Mouse (Mus musculus): Measurements from ENCODE around the gene Zfp358.

DNA sequence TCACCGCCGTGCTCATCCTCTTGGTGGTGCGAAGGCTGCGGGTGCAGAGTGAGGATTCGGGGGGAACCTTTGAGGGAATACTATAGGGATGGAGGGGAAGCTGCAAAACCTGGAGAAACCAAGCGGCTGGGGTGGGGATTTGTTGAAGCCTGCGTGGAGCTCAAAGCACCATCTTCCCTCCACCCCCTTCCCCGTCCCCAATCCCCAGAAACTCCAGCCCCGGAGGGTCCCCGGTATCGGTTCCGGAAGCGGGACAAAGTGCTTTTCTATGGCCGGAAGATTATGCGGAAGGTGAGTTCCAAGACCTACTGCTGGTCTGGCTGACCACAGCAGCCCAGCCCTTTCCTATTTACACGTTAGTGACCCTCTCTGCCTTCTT lies 24.2 kb downstream of the Zfp358 start:
- TF ChIP-seq CTCF (IDR thresholded peaks at IDR 0.05; ENCODE audit: insufficient read depth, low read depth, low read length) (no peak), POLR2A (IDR thresholded peaks at IDR 0.05; ENCODE audit: insufficient read depth, low read depth, low read length) (no peak)
